Mouse (Mus musculus) forebrain, postnatal 0 days (tissue): ENCODE data around the gene D630045J12Rik. TPM values are rescaled to one million over a fixed set of nuclear protein-coding genes. Genes with fewer than 3 reads are reported as not detected.

Experiments
- ATAC-seq: fragments of 200-750 bp; cut with Nextera tagmentation; 2 replicates; pipeline ENCODE4 v1.8.0; 2017; ENCODE audit warnings: mild to moderate bottlenecking, moderate library complexity
- DNase-seq: peaks from one replicate; pipeline ENCODE4 v3.0.0-alpha.2; 2015
- H3K27ac ChIP-seq: fragments of 300-500 bp; sonication (generic); 2 replicates; pipeline ENCODE4 v1.5.1; 2014; ENCODE audit warnings: low read depth, mild to moderate bottlenecking, antibody characterized with exemption, low read length, moderate library complexity, mixed read lengths
- H3K27me3 ChIP-seq: fragments of 300-500 bp; sonication (generic); 2 replicates; pipeline ENCODE4 v1.6.1; 2014; ENCODE audit warnings: mild to moderate bottlenecking, low read length, mixed read lengths; ENCODE audit not compliant: insufficient read depth
- H3K36me3 ChIP-seq: fragments of 300-500 bp; sonication (generic); 2 replicates; pipeline ENCODE4 v1.6.1; 2014; ENCODE audit warnings: mild to moderate bottlenecking, moderate library complexity; ENCODE audit not compliant: insufficient read depth
- H3K4me1 ChIP-seq: fragments of 300-500 bp; sonication (generic); 2 replicates; pipeline ENCODE4 v1.6.1; 2014; ENCODE audit warnings: antibody characterized with exemption; ENCODE audit not compliant: insufficient read depth
- H3K4me2 ChIP-seq: fragments of 300-500 bp; sonication (generic); 2 replicates; pipeline ENCODE4 v1.6.1; 2014; ENCODE audit warnings: low read depth, mild to moderate bottlenecking, moderate library complexity
- H3K4me3 ChIP-seq: fragments of 300-500 bp; sonication (generic); 2 replicates; pipeline ENCODE4 v1.5.1; 2014; ENCODE audit warnings: low read depth, low read length, mixed read lengths
- H3K9ac ChIP-seq: fragments of 300-500 bp; sonication (generic); 2 replicates; pipeline ENCODE4 v1.6.1; 2014; ENCODE audit warnings: mild to moderate bottlenecking
- H3K9me3 ChIP-seq: fragments of 300-500 bp; sonication (generic); 2 replicates; pipeline ENCODE4 v1.6.1; 2016; ENCODE audit warnings: low read length
- CTCF ChIP-seq: sonication (generic); IDR thresholded peaks from 2 replicates; pipeline ENCODE4 v1.5.1; 2016; ENCODE audit warnings: antibody characterized with exemption, control low read depth, low read depth
- WGBS: fragments of 180-500 bp; shearing (Covaris S2); extraction: QIAGEN DNeasy Blood & Tissue Kit; methylation state at CpG from one replicate; pipeline ENCODE4 v1.1.7; 2014; 5-methylcytosine and 5-hydroxymethylcytosine counted together
- polyA plus RNA-seq: library from polyadenylated mRNA; unstranded; fragments of >200 nt; fragmentation: Nextera tagmentation; extraction: Ambion mirVana; gene quantifications from 2 replicates; pipeline ENCODE4 v1.2.1, GENCODE M21; 2015
- total RNA-seq: library from RNA; depleted of rRNA; stranded (reverse); fragments of >200 nt; gene quantifications from 2 replicates; pipeline ENCODE4 v1.2.3, GENCODE M21; 2014

The D630045J12Rik gene
- total and polyA plus RNA-seq, 2 experiments from 2014 or later: 11.4 to 38.7 TPM

DNA sequence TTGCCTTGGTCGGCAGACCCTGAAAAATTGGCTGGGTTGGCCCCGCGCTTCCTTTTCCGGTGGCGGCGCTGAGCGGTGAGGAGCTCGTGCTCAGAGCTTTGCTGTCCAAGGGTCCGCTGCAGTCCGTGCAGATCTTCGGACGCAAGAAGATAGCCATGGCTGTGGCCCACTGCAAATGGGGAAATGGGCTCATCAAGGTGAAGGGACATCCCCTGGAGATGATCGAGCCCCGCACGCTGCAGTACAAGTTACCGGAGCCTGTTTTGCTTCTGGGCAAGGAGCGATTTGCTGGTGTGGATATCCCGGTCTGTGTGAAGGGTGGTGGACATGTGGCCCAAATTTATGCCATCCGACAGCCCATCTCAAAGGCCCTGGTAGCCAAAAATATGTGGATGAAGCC is 30.6 kb upstream of the D630045J12Rik start:
- Histone ChIP-seq H3K9ac (no peak overlapping the region), H3K4me3 (no peak overlapping the region), H3K27me3 (no peaks in the 10 kb centered on the region), H3K9me3 (no peaks in the 10 kb centered on the region), H3K4me2 (no peak overlapping the region), H3K36me3 (peaks cover 7% of the 10 kb centered on the region), H3K4me1 (no peaks in the 10 kb centered on the region), H3K27ac (no peak overlapping the region)
- WGBS: 97% methylated on average over 19 of the region's 19 CpGs
- DNase-seq (no peak), ATAC-seq (no peak)
- TF ChIP-seq CTCF: no peak

DNA sequence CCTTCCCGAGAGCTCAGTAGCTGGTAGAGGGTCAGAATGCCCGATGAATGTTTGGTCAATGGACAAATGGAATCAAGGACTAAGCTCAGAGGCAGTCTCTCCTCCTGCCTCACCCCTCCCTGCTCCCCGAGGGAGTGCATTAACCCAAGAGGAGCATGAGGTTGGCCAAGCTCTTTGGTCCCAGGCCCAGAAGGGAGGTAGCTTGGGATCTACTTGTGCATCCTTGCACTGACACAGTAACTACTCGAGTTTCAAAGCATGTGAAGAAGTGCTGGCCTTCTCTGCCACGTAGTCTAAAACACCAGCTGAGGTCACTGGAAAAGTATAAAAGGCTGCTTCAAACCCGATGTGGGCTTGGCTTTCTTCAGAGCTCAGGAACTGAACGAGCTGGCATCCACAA is 10.7 kb upstream of the D630045J12Rik start:
- H3K9ac ChIP-seq: no peak overlapping the region
- H3K27ac ChIP-seq: no peak overlapping the region
- H3K4me3 ChIP-seq: no peak overlapping the region
- ATAC-seq: no peak
- H3K9me3 ChIP-seq: no peaks in the 10 kb centered on the region
- no peaks in the 10 kb centered on the region for H3K27me3 ChIP-seq
- H3K4me2 ChIP-seq: no peak overlapping the region
- TF ChIP-seq CTCF: no peak
- H3K4me1 ChIP-seq: no peaks in the 10 kb centered on the region
- DNase-seq: no peak
- no peaks in the 10 kb centered on the region for H3K36me3 ChIP-seq
- 65% methylated on average over 7 of the region's 7 CpGs for WGBS

- H3K4me3 ChIP-seq: no peak overlapping the region
- no peak overlapping the region for H3K4me2 ChIP-seq
- no peaks in the 10 kb centered on the region for H3K4me1 ChIP-seq
- no peak overlapping the region for H3K27ac ChIP-seq
- WGBS: 77% methylated on average over 5 of the region's 5 CpGs
- no peak for DNase-seq
- TF ChIP-seq CTCF: no peak
- no peak overlapping the region for H3K9ac ChIP-seq
- ATAC-seq: no peak
- no peaks in the 10 kb centered on the region for H3K27me3 ChIP-seq
- no peaks in the 10 kb centered on the region for H3K9me3 ChIP-seq
- no peaks in the 10 kb centered on the region for H3K36me3 ChIP-seq
Observed at GRCm38 (mm10) chr6:38263393-38264159, 9.8 kb upstream of the D630045J12Rik start.

DNA sequence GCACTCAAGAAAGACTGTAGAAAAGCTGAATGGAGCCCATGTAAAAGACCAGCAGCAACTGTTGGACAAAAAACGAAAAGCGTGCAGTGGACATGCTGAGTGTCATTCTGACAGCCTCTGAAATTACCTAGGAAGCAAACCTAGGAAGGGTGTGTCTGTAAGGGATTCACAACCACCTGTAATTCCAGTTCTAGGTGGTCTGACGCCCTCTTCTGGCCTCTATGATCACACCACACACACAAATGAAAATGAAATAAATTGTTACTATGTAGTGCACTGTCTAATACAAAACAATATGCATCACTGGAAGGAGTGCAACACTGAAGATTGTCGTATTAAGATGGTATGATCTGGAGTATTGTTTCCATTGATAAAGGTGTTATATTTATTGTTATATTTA is 8.1 kb upstream of the D630045J12Rik start:
- Histone ChIP-seq H3K4me2 (no peak overlapping the region), H3K36me3 (no peaks in the 10 kb centered on the region), H3K9me3 (no peaks in the 10 kb centered on the region), H3K9ac (no peak overlapping the region), H3K4me3 (no peak overlapping the region), H3K27me3 (no peaks in the 10 kb centered on the region), H3K27ac (no peak overlapping the region), H3K4me1 (no peaks in the 10 kb centered on the region)
- 68% methylated on average over 4 of the region's 4 CpGs for WGBS
- no peak for TF ChIP-seq CTCF
- no peak for ATAC-seq
- DNase-seq: no peak

- no peak for TF ChIP-seq CTCF
- WGBS: 94% methylated on average over 8 of the region's 8 CpGs
- peaks cover 8% of the 10 kb centered on the region for H3K4me1 ChIP-seq
Observed at GRCm38 (mm10) chr6:38257506-38257905, 3.7 kb upstream of the D630045J12Rik start.

DNA sequence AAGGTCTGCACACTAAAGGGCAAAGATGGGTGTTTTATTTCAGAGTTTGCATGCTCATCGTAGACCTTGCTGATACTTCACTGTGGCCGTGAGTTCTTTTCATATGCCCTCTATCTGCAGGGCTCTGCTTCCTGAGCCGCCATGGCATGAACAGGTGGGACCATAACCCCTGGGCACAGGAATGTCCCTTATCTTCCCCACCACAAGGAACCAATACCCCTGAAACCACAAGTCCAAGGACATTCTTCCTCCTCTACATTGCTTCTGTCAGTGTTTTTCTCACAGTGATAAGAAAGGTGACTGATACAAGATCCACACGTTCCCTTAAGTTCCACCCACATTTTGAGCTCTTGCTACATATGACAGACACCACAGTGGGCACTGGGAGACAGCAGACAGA is 3.0 kb upstream of the D630045J12Rik start:
- H3K36me3 ChIP-seq: no peaks in the 10 kb centered on the region
- TF ChIP-seq CTCF: no peak

More at GRCm38 (mm10) chr6:38257506-38257905, 3.7 kb upstream of the D630045J12Rik start:
- no peaks in the 10 kb centered on the region for H3K9me3 ChIP-seq
- H3K27me3 ChIP-seq: no peaks in the 10 kb centered on the region
- DNase-seq (no peak), ATAC-seq (no peak)
- H3K4me3 ChIP-seq: no peak overlapping the region
- no peak overlapping the region for H3K27ac ChIP-seq
- no peaks in the 10 kb centered on the region for H3K36me3 ChIP-seq
- H3K9ac ChIP-seq: no peak overlapping the region
- no peak overlapping the region for H3K4me2 ChIP-seq

DNA sequence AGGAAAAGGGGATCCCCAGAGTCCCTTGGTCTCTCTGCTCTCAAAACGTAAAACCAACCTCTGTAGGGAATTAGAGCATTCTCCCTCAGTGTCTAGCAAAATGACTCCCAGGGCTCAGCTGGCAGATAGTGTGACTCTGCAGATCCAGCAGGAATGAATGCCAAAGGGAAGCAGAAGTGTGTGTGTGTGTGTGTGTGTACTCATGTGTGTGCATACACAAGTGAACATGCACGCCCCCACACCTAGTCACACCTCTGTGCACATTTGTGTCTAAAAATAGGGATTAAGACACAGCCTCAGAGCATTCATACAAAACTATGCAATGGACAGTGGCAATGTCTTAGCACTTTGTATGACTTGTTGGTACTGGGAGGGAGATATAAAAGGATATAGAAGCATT is 2.0 kb upstream of the D630045J12Rik start:
- ATAC-seq: no peak
- Histone ChIP-seq H3K4me3 (no peak overlapping the region), H3K9ac (no peak overlapping the region), H3K4me1 (peaks cover 22% of the 10 kb centered on the region), H3K27ac (no peak overlapping the region), H3K4me2 (no peak overlapping the region), H3K9me3 (no peaks in the 10 kb centered on the region), H3K27me3 (no peaks in the 10 kb centered on the region), H3K36me3 (no peaks in the 10 kb centered on the region)
- DNase-seq: no peak
- WGBS: 61% methylated on average over 2 of the region's 2 CpGs
- no peak for TF ChIP-seq CTCF

More for the DNA sequence above, 3.0 kb upstream of the D630045J12Rik start:
- 89% methylated on average over 4 of the region's 4 CpGs for WGBS
- Histone ChIP-seq H3K27me3 (no peaks in the 10 kb centered on the region), H3K9ac (no peak overlapping the region), H3K9me3 (no peaks in the 10 kb centered on the region), H3K4me3 (no peak overlapping the region), H3K4me2 (no peak overlapping the region), H3K27ac (no peak overlapping the region), H3K4me1 (peaks cover 15% of the 10 kb centered on the region)
- ATAC-seq (no peak), DNase-seq (no peak)
